Mouse (Mus musculus) limb, embryonic 12.5 days (tissue): ENCODE results near the gene Gpr15. TPM values are rescaled to one million over a fixed set of nuclear protein-coding genes. Genes with fewer than 3 reads are reported as not detected.

Experiments
- ATAC-seq: fragments of 200-750 bp; cut with Nextera tagmentation; 2 replicates; pipeline ENCODE4 v1.8.0; 2017; ENCODE audit warnings: low read depth, moderate TSS enrichment; ENCODE audit not compliant: insufficient number of reproducible peaks, insufficient read depth, low FRiP score, low TSS enrichment
- H3K27ac ChIP-seq: fragments of 300-500 bp; sonication (generic); 2 replicates; pipeline ENCODE4 v1.5.1; 2016; ENCODE audit warnings: mild to moderate bottlenecking, moderate library complexity
- H3K27me3 ChIP-seq: fragments of 300-500 bp; sonication (generic); 2 replicates; pipeline ENCODE4 v1.6.1; 2016; ENCODE audit warnings: mild to moderate bottlenecking, moderate library complexity
- H3K36me3 ChIP-seq: fragments of 300-500 bp; sonication (generic); 2 replicates; pipeline ENCODE4 v1.6.1; 2016; ENCODE audit warnings: mild to moderate bottlenecking, moderate library complexity
- H3K4me1 ChIP-seq: fragments of 300-500 bp; sonication (generic); replicated peaks from 2 replicates; pipeline ENCODE4 v1.6.1; 2016
- H3K4me2 ChIP-seq: fragments of 300-500 bp; sonication (generic); 2 replicates; pipeline ENCODE4 v1.6.1; 2016; ENCODE audit warnings: mild to moderate bottlenecking, moderate library complexity
- H3K4me3 ChIP-seq: fragments of 300-500 bp; sonication (generic); replicated peaks from 2 replicates; pipeline ENCODE4 v1.5.1; 2016; ENCODE audit warnings: mild to moderate bottlenecking
- H3K9ac ChIP-seq: fragments of 300-500 bp; sonication (generic); replicated peaks from 2 replicates; pipeline ENCODE4 v1.6.1; 2016; ENCODE audit warnings: mild to moderate bottlenecking, moderate library complexity
- H3K9me3 ChIP-seq: fragments of 300-500 bp; sonication (generic); 2 replicates; pipeline ENCODE4 v1.6.1; 2016; ENCODE audit warnings: mild to moderate bottlenecking, moderate library complexity
- WGBS: fragments of 180-500 bp; shearing (Covaris S2); methylation state at CpG from one replicate; pipeline ENCODE4 v1.1.7; 2016; 5-methylcytosine and 5-hydroxymethylcytosine counted together
- polyA plus RNA-seq: library from polyadenylated mRNA; unstranded; fragments of >200 nt; fragmentation: Nextera tagmentation; extraction: Ambion mirVana; gene quantifications from 2 replicates; pipeline ENCODE4 v1.2.1, GENCODE M21; 2016

Gpr15 gene
- polyA plus RNA-seq, 1 experiment from 2014 or later, result not detected

GRCm38 (mm10) chr16:58700816-58701424 is 17.9 kb downstream of the Gpr15 start:
- WGBS, result 83% methylated on average over 12 of the region's 12 CpGs
- no peaks in the 10 kb centered on the region for H3K4me1 ChIP-seq
- no peaks in the 10 kb centered on the region for H3K36me3 ChIP-seq
- no peak overlapping the region for H3K4me3 ChIP-seq
- no peak overlapping the region for H3K27ac ChIP-seq
- ATAC-seq, result no peak
- no peaks in the 10 kb centered on the region for H3K27me3 ChIP-seq
- H3K9ac ChIP-seq, result no peak overlapping the region
- H3K4me2 ChIP-seq, result no peak overlapping the region
- no peaks in the 10 kb centered on the region for H3K9me3 ChIP-seq

DNA sequence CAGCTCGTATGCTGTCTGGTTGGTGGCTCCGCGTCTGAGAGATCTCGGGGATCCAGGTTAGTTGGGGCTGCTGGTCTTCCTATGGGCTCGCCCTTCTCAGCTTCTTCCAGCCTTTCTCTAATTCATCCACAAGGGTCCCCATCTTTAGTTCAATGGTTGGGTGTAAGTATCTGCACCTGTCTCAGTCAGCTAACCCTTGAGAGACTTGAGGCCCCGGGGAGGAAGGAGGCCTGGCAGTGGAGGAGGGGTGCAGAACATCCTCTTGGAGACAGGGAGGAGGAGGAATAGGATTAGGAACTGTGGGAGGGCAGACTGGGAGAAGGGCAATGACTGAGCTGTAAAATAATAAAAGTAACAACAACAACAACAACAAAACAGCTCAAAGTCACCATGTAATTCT is 18.7 kb downstream of the Gpr15 start:
- WGBS, result 73% methylated on average over 6 of the region's 6 CpGs
- Histone ChIP-seq H3K4me3 (no peak overlapping the region), H3K27me3 (no peaks in the 10 kb centered on the region), H3K27ac (no peak overlapping the region), H3K4me1 (no peaks in the 10 kb centered on the region), H3K36me3 (no peaks in the 10 kb centered on the region), H3K4me2 (no peak overlapping the region), H3K9ac (no peak overlapping the region), H3K9me3 (no peaks in the 10 kb centered on the region)
- ATAC-seq, result no peak

- Histone ChIP-seq H3K4me2 (no peak overlapping the region), H3K4me1 (no peaks in the 10 kb centered on the region), H3K27me3 (no peaks in the 10 kb centered on the region), H3K36me3 (no peaks in the 10 kb centered on the region), H3K9ac (no peak overlapping the region), H3K4me3 (no peak overlapping the region), H3K9me3 (no peaks in the 10 kb centered on the region), H3K27ac (no peak overlapping the region)
- ATAC-seq, result no peak
- 96% methylated on average over 1 of the region's 1 CpGs for WGBS
Measured at GRCm38 (mm10) chr16:58697261-58697660, 21.6 kb downstream of the Gpr15 start.

GRCm38 (mm10) chr16:58696796-58697195 is 22.1 kb downstream of the Gpr15 start:
- no peak for ATAC-seq
- Histone ChIP-seq H3K4me3 (no peak overlapping the region), H3K4me1 (no peaks in the 10 kb centered on the region), H3K27me3 (no peaks in the 10 kb centered on the region), H3K27ac (no peak overlapping the region), H3K4me2 (no peak overlapping the region), H3K36me3 (no peaks in the 10 kb centered on the region), H3K9me3 (no peaks in the 10 kb centered on the region), H3K9ac (no peak overlapping the region)
- 84% methylated on average over 3 of the region's 3 CpGs for WGBS

DNA sequence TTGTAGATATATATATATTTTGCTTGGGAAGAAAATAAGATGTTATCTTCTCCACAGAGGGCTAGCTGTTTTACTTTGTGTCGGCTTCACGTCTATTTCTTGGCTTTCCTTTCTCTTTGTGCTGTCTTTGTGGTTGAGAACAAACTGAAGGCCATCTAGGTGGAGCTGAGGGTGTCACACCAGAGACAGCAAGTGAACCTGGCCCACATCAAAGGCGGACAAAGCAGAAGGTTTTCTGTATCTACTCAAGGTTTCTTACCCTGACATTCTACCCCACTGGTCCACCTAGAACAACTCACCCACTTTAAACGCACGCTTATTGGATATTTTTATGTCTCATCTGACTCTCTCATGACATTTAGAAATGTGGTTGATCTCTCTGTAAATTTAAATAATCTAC is 24.8 kb downstream of the Gpr15 start:
- 89% methylated on average over 5 of the region's 5 CpGs for WGBS
- H3K4me1 ChIP-seq, result no peaks in the 10 kb centered on the region
- H3K4me2 ChIP-seq, result no peak overlapping the region
- no peak for ATAC-seq
- no peak overlapping the region for H3K4me3 ChIP-seq
- no peak overlapping the region for H3K27ac ChIP-seq
- H3K9me3 ChIP-seq, result no peaks in the 10 kb centered on the region
- H3K27me3 ChIP-seq, result no peaks in the 10 kb centered on the region
- H3K36me3 ChIP-seq, result no peaks in the 10 kb centered on the region
- H3K9ac ChIP-seq, result no peak overlapping the region

DNA sequence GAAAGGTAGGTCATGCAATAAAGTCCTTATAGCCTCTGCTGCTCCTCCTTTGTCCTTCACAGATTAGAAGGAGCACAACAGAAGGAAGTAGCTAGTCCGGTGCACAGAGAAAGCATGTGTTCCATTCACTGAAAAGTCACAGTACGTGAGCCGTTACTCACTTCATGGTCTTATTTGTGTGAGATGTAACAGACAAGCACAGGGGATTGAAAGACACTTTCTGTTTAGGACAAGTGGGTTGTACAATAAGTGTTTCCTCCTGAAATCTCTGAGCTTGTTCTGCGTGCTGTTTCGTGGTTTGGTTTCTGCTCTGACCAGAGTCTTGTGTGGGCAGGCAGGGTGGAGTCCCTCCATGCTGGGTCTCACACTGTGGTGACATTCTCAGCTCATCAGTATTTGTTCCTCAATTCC is 28.5 kb downstream of the Gpr15 start:
- Histone ChIP-seq H3K4me1 (no peaks in the 10 kb centered on the region), H3K4me2 (no peak overlapping the region), H3K4me3 (no peak overlapping the region), H3K36me3 (no peaks in the 10 kb centered on the region), H3K9me3 (no peaks in the 10 kb centered on the region), H3K27ac (no peak overlapping the region), H3K27me3 (no peaks in the 10 kb centered on the region), H3K9ac (no peak overlapping the region)
- no peak for ATAC-seq
- WGBS, result 90% methylated on average over 5 of the region's 5 CpGs

- H3K27ac ChIP-seq, result no peak overlapping the region
- no peak for ATAC-seq
- H3K36me3 ChIP-seq, result no peaks in the 10 kb centered on the region
- no peak overlapping the region for H3K4me2 ChIP-seq
- H3K4me3 ChIP-seq, result no peak overlapping the region
- H3K9me3 ChIP-seq, result no peaks in the 10 kb centered on the region
- no peaks in the 10 kb centered on the region for H3K27me3 ChIP-seq
- 85% methylated on average over 5 of the region's 5 CpGs for WGBS
- no peaks in the 10 kb centered on the region for H3K4me1 ChIP-seq
- H3K9ac ChIP-seq, result no peak overlapping the region
Measured at GRCm38 (mm10) chr16:58689555-58690169, 29.2 kb downstream of the Gpr15 start.

- Histone ChIP-seq H3K9ac (no peak overlapping the region), H3K4me2 (no peak overlapping the region), H3K4me1 (no peaks in the 10 kb centered on the region), H3K27ac (no peak overlapping the region), H3K9me3 (no peaks in the 10 kb centered on the region), H3K36me3 (no peaks in the 10 kb centered on the region), H3K4me3 (no peak overlapping the region), H3K27me3 (no peaks in the 10 kb centered on the region)
- WGBS, result 96% methylated on average over 1 of the region's 1 CpGs
- no peak for ATAC-seq
Measured at GRCm38 (mm10) chr16:58688534-58688933, 30.3 kb downstream of the Gpr15 start.

DNA sequence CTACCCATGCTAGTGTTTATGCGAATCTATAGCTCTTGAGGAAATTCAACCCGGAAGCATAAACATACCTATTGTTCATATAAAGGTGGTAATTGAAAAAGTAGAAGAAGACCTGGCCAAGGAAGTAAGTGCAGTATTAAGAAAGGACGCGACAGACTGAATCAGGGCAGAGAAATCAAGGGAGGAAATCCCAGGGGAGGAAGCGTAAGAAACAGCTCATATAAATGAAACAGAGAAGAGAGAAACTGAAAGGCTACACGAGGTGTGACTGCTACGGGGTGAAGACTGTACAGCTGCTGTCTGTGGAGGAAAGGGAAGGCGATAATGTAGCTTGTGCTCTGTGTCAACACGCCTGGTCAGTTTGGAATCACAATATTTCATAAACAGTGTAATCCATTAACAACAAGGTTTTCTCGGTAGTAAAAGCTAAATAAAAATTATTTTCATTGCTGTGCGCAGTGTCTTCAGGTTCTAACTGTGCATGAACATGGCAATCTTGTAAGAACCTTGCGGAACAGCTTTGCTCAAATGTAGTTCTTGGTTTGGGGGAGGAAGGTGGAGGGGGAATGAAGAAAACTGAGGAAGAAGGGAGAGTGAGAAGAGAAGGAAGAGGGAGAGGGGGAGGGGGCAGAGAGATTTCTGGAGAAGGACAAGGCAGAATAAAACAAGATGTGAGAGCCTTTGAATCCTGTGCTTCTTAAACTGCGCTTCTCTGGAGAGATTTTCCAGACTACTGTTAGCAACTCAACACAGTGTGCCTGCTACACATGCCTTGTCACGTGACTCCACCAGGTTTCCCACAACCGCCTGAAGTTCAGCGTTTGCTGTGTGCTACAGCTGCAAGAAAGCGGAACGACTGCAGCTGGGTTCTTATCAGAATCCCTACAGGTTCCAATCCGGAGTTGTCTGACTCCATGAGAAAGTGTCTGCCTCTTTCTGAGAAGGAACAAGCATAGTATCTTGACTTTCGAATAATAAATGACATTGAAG is 33.0 kb downstream of the Gpr15 start:
- Histone ChIP-seq H3K4me2 (no peak overlapping the region), H3K4me1 (no peaks in the 10 kb centered on the region), H3K4me3 (no peak overlapping the region), H3K27ac (no peak overlapping the region), H3K36me3 (peaks cover under 1% of the 10 kb centered on the region; the same call in 1 of the 2 replicates), H3K9ac (no peak overlapping the region), H3K9me3 (no peaks in the 10 kb centered on the region), H3K27me3 (no peaks in the 10 kb centered on the region)
- WGBS, result 74% methylated on average over 20 of the region's 20 CpGs
- ATAC-seq, result no peak

GRCm38 (mm10) chr16:58684537-58684936 is 34.3 kb downstream of the Gpr15 start:
- H3K4me3 ChIP-seq, result no peak overlapping the region
- H3K4me2 ChIP-seq, result no peak overlapping the region
- peaks cover 6% of the 10 kb centered on the region; the same call in 1 of the 2 replicates for H3K36me3 ChIP-seq
- H3K27ac ChIP-seq, result no peak overlapping the region
- H3K9ac ChIP-seq, result no peak overlapping the region
- H3K27me3 ChIP-seq, result no peaks in the 10 kb centered on the region
- no peak for ATAC-seq
- H3K9me3 ChIP-seq, result no peaks in the 10 kb centered on the region
- H3K4me1 ChIP-seq, result no peaks in the 10 kb centered on the region

- ATAC-seq, result no peak
- Histone ChIP-seq H3K27me3 (no peaks in the 10 kb centered on the region), H3K9ac (no peak overlapping the region), H3K27ac (no peak overlapping the region), H3K4me3 (no peak overlapping the region), H3K4me2 (no peak overlapping the region), H3K9me3 (no peaks in the 10 kb centered on the region), H3K36me3 (peaks cover 6% of the 10 kb centered on the region; the same call in 1 of the 2 replicates), H3K4me1 (no peaks in the 10 kb centered on the region)
- WGBS, result 93% methylated on average over 4 of the region's 4 CpGs
Measured at GRCm38 (mm10) chr16:58683911-58684310, 35.0 kb downstream of the Gpr15 start.
